Mouse (Mus musculus) kidney, postnatal 0 days (tissue): ENCODE data around the gene Mdc1. TPM values are rescaled to one million over a fixed set of nuclear protein-coding genes. Genes with fewer than 3 reads are reported as not detected.

ENCODE experiments used
- ATAC-seq: fragments of 200-750 bp; cut with Nextera tagmentation; replicated peaks from 2 replicates; pipeline ENCODE4 v1.8.0; 2017; ENCODE audit warnings: low read depth, moderate number of reproducible peaks, moderate TSS enrichment, moderate library complexity; ENCODE audit not compliant: low FRiP score
- DNase-seq: peaks from one replicate; pipeline ENCODE4 v3.0.0-alpha.2; 2016; ENCODE audit warnings: low spot score
- H3K27ac ChIP-seq: fragments of 300-500 bp; sonication (generic); 2 replicates; pipeline ENCODE4 v1.5.1; 2014; ENCODE audit warnings: mild to moderate bottlenecking
- H3K27me3 ChIP-seq: fragments of 300-500 bp; sonication (generic); 2 replicates; pipeline ENCODE4 v1.6.1; 2014; ENCODE audit warnings: low read length, mixed read lengths; ENCODE audit not compliant: insufficient read depth
- H3K36me3 ChIP-seq: fragments of 300-500 bp; sonication (generic); 2 replicates; pipeline ENCODE4 v1.6.1; 2014; ENCODE audit warnings: low read length, mixed read lengths; ENCODE audit not compliant: insufficient read depth
- H3K4me1 ChIP-seq: fragments of 300-500 bp; sonication (generic); replicated peaks from 2 replicates; pipeline ENCODE4 v1.6.1; 2014; ENCODE audit warnings: antibody characterized with exemption, low read length, mixed read lengths; ENCODE audit not compliant: insufficient read depth
- H3K4me2 ChIP-seq: fragments of 300-500 bp; sonication (generic); 2 replicates; pipeline ENCODE4 v1.6.1; 2014; ENCODE audit warnings: mild to moderate bottlenecking, low read length, moderate library complexity, mixed read lengths
- H3K4me3 ChIP-seq: fragments of 300-500 bp; sonication (generic); replicated peaks from 2 replicates; pipeline ENCODE4 v1.5.1; 2014; ENCODE audit warnings: low read depth, low read length
- H3K9ac ChIP-seq: fragments of 300-500 bp; sonication (generic); 2 replicates; pipeline ENCODE4 v1.6.1; 2014; ENCODE audit warnings: low read depth, low read length
- H3K9me3 ChIP-seq: fragments of 300-500 bp; sonication (generic); replicated peaks from 2 replicates; pipeline ENCODE4 v1.6.1; 2016; ENCODE audit warnings: low read length, inconsistent platforms, mixed read lengths
- CTCF ChIP-seq: IDR thresholded peaks from 2 replicates; pipeline ENCODE4 v1.5.1; 2016; ENCODE audit warnings: antibody characterized with exemption, low read depth, mild to moderate bottlenecking, moderate library complexity
- WGBS: fragments of 180-500 bp; shearing (Covaris S2); extraction: QIAGEN DNeasy Blood & Tissue Kit; methylation state at CpG from one replicate; pipeline ENCODE4 v1.1.7; 2014; 5-methylcytosine and 5-hydroxymethylcytosine counted together
- polyA plus RNA-seq: library from polyadenylated mRNA; unstranded; fragments of >200 nt; fragmentation: Nextera tagmentation; extraction: Ambion mirVana; gene quantifications from 2 replicates; pipeline ENCODE4 v1.2.1, GENCODE M21; 2015

Gene Mdc1
- polyA plus RNA-seq, 1 experiment from 2014 or later: 5.6 TPM

- WGBS: 45% methylated on average over 6 of the region's 6 CpGs
- H3K4me1 ChIP-seq: no peaks in the 10 kb centered on the region
- H3K27ac ChIP-seq: no peak overlapping the region
- TF ChIP-seq CTCF: no peak
- H3K4me2 ChIP-seq: no peak overlapping the region
- no peak for ATAC-seq
- DNase-seq: no peak
- no peaks in the 10 kb centered on the region for H3K9me3 ChIP-seq
- H3K36me3 ChIP-seq: no peaks in the 10 kb centered on the region
- H3K9ac ChIP-seq: no peak overlapping the region
- H3K27me3 ChIP-seq: no peaks in the 10 kb centered on the region
- H3K4me3 ChIP-seq: no peak overlapping the region
Measured at GRCm38 (mm10) chr17:35803020-35803419, 38.3 kb upstream of the Mdc1 start.

- no peak for TF ChIP-seq CTCF
- Histone ChIP-seq H3K27ac (no peak overlapping the region), H3K4me3 (no peak overlapping the region), H3K9me3 (no peaks in the 10 kb centered on the region), H3K4me1 (no peaks in the 10 kb centered on the region), H3K36me3 (no peaks in the 10 kb centered on the region), H3K9ac (no peak overlapping the region), H3K27me3 (no peaks in the 10 kb centered on the region), H3K4me2 (no peak overlapping the region)
- 69% methylated on average over 4 of the region's 4 CpGs for WGBS
- DNase-seq: no peak
- no peak for ATAC-seq
Measured at GRCm38 (mm10) chr17:35803858-35804399, 37.4 kb upstream of the Mdc1 start.

- ATAC-seq: no peak
- H3K27me3 ChIP-seq: no peaks in the 10 kb centered on the region
- no peaks in the 10 kb centered on the region for H3K9me3 ChIP-seq
- no peak overlapping the region for H3K4me2 ChIP-seq
- peaks cover 7% of the 10 kb centered on the region for H3K4me1 ChIP-seq
- H3K27ac ChIP-seq: peak overlapping the region; percentile 2; the same call in 1 of the 2 replicates
- no peak overlapping the region for H3K9ac ChIP-seq
- H3K4me3 ChIP-seq: no peak overlapping the region
- 70% methylated on average over 9 of the region's 9 CpGs for WGBS
- H3K36me3 ChIP-seq: no peaks in the 10 kb centered on the region
- no peak for TF ChIP-seq CTCF
- DNase-seq: peak; percentile 22
Measured at GRCm38 (mm10) chr17:35808073-35808472, 33.2 kb upstream of the Mdc1 start.

- no peak overlapping the region for H3K4me3 ChIP-seq
- peaks cover 16% of the 10 kb centered on the region for H3K4me1 ChIP-seq
- TF ChIP-seq CTCF: no peak
- 89% methylated on average over 11 of the region's 11 CpGs for WGBS
- H3K27ac ChIP-seq: no peak overlapping the region
- DNase-seq: no peak
- no peaks in the 10 kb centered on the region for H3K27me3 ChIP-seq
- no peaks in the 10 kb centered on the region for H3K36me3 ChIP-seq
- no peak overlapping the region for H3K9ac ChIP-seq
- H3K9me3 ChIP-seq: no peaks in the 10 kb centered on the region
- no peak overlapping the region for H3K4me2 ChIP-seq
- no peak for ATAC-seq
Measured at GRCm38 (mm10) chr17:35809395-35809794, 31.9 kb upstream of the Mdc1 start.

- 72% methylated on average over 5 of the region's 5 CpGs for WGBS
- H3K9me3 ChIP-seq: no peaks in the 10 kb centered on the region
- TF ChIP-seq CTCF: no peak
- H3K36me3 ChIP-seq: no peaks in the 10 kb centered on the region
- no peak overlapping the region for H3K4me3 ChIP-seq
- H3K27ac ChIP-seq: no peak overlapping the region
- DNase-seq (no peak), ATAC-seq (no peak)
- H3K27me3 ChIP-seq: no peaks in the 10 kb centered on the region
- no peak overlapping the region for H3K9ac ChIP-seq
- H3K4me1 ChIP-seq: peaks cover 22% of the 10 kb centered on the region
- H3K4me2 ChIP-seq: no peak overlapping the region
Measured at GRCm38 (mm10) chr17:35810900-35811648, 30.2 kb upstream of the Mdc1 start.

- Histone ChIP-seq H3K4me1 (peaks cover 28% of the 10 kb centered on the region), H3K9ac (no peak overlapping the region), H3K36me3 (no peaks in the 10 kb centered on the region), H3K4me2 (no peak overlapping the region), H3K4me3 (no peak overlapping the region), H3K27me3 (no peaks in the 10 kb centered on the region), H3K27ac (peak overlapping the region; percentile 89), H3K9me3 (no peaks in the 10 kb centered on the region)
- ATAC-seq (no peak), DNase-seq (no peak)
- TF ChIP-seq CTCF: no peak
- 86% methylated on average over 5 of the region's 5 CpGs for WGBS
Measured at GRCm38 (mm10) chr17:35812307-35812706, 29.0 kb upstream of the Mdc1 start.
